Mouse (Mus musculus): ENCODE data around the gene Fbxo6.
"Not testable (repeated sequence)": the region's sequence is repeated elsewhere in the genome, so short reads cannot be mapped to it uniquely, and the experiment has no call there.

The Fbxo6 gene

DNA sequence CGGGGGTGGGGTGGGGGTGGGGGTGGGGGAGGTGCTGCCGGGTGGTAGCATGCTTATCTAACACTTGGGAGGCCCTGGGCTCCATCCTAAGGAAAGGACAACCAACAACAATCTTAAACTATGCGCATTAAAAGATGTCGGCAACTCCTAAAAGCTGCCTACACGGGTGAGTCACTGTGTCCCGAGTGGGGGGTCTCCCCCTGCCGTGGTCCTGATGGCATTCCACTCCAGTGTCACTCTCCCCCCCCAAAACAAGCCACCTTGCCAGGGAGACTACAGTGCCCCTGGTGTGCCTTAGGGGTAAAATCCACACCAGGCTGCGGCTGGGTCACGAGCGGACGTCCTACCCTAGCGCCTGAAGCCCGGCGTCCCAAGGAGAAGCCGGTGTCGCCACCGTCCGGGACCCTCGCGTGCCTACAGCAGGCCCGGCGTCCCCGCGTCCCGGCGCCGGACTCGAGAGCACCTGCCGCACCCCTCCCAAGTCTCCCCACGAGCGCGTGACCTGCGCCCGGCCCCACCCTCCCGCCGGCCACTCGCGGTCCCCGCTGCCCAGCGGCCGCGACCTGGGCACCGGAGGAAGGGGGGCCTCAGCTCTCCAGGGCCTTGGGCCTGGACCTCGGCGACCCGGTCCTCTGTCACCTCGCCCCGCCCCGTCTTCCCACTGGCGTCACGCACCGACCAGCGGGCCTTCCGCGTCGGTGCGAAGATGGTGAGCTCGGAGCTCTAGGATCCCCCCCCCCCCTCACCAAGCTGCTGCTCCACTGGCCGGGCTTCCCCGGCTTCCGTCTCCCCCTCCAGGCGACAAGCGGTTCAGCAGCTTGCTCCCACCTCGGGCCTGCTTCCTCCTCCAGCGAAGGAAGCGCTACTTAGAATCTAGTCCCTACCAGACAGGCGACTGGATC lies at the start of gene Fbxo6:
Gene Fbxo6, minus strand, starts transcription at position 874 of the 902 bp plus-strand sequence.
- DNase-seq = peak; percentile 81

DNA sequence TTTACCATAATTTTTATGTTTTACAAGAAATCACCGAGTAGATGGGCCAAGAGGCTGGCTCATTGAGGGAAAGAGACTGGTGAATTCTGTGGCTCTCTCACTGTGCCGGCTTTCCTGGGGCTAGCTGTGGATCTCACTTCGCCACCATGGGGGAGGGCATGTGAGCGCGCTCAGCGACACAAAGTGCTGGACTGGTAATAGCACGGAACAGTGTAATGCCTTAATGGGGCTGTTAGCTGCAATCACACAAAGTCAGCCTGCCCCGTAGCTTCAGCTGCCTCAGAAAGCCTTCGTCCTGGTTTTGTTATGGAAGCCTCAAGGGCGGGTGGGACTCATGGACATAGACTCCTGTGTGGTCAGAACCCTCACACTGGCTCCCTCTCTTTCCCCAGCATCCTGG lies 46.8 kb upstream of the Fbxo6 start:
- no peak for DNase-seq

GRCm38 (mm10) chr4:148194400-148194799 lies 42.5 kb upstream of the Fbxo6 start:
- no peak for DNase-seq

DNA sequence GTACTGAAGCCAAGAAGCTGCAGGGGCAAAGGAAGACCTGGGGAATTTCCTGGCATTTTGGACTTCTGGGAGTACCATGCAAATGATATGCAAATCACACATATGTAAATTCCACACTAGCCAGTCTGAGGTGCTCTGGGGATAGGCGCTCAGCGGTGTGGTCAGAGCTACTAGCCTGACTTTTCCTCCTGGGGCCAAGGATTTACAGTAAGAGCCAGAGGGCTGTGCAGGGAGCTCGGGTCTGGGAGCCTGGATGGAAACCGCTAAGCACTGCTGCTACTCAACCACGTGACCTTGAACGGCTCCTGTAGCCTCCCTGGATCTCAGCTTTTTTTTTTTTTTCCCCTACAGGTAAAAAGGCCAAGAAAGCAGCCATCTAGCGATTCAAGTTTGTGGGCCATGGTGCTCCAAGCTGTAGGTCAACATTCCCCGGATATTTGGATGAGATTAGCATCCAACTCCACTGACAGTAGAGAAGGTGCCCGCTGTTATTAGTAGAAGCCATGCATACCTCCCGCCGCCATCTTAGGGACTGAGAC lies 40.8 kb upstream of the Fbxo6 start:
- no peak for DNase-seq

DNA sequence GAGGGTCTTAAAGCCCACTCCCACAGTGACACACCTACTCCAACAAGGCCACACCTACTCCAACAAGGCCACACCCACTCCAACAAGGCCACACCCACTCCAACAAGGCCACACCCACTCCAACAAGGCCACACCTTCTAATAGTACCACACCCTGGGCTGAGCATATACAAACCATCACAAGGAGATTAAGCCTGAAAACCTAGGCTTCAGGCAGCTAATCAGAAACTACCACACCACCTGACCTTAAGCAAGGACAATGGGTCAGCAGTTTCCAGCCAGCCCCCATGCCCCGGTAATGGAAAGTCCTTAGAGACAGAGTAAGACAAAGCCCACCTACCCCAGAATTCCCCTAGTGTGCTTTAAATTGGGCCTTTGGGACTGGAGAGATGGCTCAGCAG lies 36.8 kb upstream of the Fbxo6 start:
- DNase-seq = not testable (repeated sequence)

GRCm38 (mm10) chr4:148185819-148186218 lies 33.9 kb upstream of the Fbxo6 start:
- DNase-seq = no peak

- DNase-seq = no peak
Measured at GRCm38 (mm10) chr4:148184564-148184963, 32.6 kb upstream of the Fbxo6 start.

DNA sequence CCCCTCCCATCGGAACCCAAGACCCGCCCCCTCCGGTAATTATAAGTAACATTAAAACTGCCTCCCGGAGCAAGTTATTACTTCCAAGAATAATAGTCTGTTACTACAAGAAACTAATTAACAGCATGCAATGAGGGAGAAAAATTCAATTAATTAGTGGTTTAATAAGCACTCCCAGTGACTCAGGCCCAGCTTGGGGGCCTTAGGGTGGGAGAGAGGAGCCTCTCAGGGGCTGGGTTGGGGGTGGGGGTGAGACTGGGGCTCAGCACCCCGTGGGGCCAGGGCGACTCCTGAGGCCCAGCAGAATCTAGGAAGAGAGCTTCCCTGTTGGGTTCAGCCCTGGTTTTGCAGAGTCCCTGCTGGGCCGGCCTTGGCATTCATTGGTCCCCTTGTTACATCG lies 30.4 kb upstream of the Fbxo6 start:
- no peak for DNase-seq

DNA sequence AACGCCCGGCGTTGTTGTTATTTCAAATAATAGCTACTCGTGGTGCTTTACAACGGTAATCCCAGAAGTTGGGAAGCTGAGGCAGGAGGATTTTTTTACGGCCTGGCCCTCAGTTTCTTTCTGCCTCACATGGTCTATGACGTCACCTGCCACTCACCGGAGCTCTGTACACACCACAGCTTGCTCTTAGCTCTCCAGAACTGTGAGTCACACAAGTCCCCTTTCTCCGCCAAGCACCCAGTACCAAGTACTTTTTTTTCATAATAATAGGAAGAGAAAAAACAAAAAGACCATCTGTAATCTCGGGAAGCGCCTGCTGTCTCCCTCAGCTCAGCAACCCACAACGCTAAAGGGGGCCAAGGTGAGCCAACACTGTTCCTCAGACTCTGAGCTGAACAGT lies 29.5 kb upstream of the Fbxo6 start:
- DNase-seq = no peak

GRCm38 (mm10) chr4:148177716-148178115 lies 25.8 kb upstream of the Fbxo6 start:
- no peak for DNase-seq

DNA sequence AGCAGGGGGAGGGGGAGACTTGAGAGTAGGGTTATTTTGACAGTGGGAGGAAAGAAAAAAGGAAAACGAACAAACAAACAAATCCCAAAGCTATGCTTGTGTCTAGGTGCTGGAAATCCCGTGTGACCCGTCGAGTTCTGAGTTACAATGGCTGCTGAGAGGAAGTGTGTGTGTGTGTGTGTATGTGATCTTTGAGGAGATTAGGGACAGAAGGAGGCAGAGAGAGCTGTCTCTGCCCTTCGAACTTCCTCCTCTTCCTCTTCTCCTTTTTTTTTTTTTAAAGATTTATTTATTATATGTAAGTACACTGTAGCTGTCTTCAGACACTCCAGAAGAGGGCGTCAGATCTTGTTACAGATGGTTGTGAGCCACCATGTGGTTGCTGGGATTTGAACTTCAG lies 24.7 kb upstream of the Fbxo6 start:
- not testable (repeated sequence) for DNase-seq

DNA sequence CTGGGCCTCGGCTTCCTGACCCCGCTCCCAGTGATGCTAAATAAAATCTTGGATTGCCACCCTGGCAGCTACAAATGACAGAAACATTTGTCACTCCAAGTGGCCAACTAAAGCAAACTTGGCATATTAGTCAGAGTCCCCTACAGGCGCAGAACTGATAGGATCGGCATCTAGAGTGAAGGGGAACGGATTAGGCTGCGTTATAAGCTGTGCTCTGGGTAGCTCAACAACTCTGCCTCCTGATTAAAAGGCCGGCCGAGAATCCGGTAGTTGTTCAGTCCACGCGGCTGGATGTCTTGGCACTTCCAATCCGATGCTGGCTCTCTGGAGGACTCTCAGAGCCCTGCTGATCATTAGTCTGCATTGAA lies 22.5 kb upstream of the Fbxo6 start:
- no peak for DNase-seq

DNA sequence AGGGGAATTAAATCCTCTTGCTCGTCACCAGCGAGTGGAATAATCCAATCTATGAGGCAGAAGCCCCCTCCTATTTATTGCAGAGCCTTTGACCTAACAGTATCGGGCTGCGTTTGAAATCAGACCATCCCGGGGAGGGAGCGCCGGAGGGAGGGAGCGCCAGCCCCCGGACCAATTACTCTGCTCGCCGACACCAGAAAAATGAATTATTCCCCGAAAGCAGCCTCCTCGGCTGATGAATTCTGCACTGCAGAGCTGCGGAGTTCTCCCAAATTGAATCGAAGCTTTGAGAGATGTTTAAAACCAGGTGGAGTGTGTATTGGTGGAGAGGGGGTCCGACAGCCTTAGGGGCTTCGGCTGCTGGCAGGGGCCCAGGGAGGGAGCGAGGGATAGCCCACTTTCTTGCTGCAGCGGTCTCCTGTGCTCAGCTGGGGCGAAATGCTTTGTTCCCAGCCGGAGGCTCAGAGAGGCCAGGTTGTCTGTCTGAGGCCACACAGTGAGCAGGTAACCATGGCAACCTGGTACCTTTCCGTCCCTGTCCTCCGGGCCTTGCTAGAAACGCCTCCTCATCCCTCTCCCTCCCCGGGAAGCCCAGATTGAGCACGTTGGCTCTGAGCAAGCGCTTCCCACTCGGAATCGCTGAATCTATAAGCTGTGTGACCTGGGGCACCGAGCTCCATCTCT lies 22.0 kb upstream of the Fbxo6 start:
- peak; percentile 43 for DNase-seq

DNA sequence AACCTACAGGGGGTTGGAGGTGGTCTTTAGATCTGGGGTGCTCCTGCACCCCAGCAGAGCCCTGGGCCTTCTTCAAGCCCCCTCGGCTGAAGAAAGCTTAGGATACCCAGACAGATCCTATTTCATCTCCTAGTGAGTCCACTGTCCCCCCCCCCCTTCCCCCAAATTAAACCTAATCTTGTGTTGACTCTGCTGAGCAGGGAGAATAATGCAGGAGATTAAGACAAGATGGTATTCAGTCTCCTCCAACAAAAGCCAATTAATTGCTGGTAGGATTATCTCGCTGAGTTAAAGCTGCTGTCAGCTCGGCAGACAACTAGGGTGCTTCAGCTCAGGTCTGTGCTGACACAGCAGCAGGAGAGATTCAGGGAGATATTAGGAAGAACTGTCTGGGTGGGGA lies 19.3 kb upstream of the Fbxo6 start:
- no peak for DNase-seq

- peak; percentile 67 for DNase-seq
Measured at GRCm38 (mm10) chr4:148170842-148171241, 18.9 kb upstream of the Fbxo6 start.

DNA sequence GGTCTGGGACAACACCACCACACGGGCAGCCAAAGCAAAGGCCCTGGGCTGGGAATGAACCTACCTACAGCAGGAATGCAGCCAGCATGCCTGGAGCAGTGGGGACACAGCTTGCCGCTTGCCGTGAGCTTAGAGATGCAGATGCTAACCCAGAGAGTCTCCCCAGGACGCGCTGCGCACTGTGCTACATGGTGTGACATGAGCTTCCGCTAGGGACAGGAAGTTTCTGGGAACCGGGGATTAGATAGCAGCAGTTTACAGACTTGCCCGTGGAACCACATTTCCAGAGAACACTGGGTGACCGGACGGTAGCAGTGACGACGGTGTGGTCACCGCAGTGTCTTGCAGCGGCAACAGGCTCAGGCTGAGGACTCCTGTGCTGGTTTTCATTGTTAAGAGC lies 17.6 kb upstream of the Fbxo6 start:
- no peak for DNase-seq

DNA sequence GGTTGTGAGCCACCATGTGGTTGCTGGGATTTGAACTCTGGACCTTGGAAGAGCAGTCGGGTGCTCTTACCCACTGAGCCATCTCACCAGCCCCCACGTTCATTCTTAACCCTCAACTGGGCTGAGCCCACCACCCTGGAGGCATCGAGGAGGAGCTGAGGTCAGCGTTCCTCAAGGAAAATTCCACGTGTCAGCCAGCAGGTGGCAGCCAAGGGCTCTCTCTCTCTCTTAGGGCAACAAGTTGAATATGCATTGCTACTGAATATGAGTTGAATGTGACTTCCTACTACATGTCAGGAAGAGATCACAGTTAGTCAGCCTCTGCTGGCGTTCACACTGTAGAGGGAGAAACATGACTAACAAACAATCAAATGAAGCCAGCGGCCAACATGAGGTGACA lies 16.3 kb upstream of the Fbxo6 start:
- peak; percentile 67 for DNase-seq

DNA sequence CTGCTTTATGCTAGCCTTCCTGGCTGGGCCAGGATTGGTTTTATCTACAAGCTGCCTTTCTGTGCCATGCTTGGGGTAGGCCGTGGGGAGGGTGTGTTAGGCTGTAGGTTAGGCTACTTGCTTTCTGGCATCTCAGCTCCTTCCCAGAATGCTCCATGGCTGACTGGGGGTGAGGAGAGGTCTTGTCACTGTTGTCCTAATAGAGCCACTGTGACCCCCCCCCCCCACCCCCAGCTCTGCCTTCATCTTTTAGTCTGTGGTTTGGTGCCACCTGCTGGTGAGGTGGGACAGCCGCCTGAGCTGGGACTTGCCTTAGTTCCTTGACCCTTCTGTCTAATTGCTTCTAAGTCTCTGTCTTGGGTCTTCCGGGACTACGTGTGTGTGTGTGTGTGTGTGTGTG lies 15.0 kb upstream of the Fbxo6 start:
- peak; percentile 69 for DNase-seq

DNA sequence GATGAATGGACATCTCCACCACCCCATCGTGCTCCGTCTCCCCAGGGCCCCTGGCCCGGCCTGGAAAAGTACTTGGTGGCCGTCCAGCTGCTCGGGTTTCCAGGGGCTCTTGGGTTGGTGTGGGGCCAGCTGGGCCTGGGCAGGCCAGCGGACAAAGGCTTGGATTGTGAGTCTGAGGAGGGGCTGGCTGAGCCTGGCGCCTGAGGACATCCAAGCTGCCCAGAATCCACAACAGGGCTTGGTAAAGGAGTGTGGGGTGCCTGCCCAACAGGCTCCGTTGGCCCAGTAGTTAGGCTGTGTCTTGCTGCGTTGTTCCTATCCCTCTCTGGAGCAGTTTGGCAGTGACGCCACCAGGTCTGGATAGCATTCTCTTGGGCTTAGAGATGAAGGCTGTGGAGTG lies 14.5 kb upstream of the Fbxo6 start:
- peak; percentile 45 for DNase-seq

DNA sequence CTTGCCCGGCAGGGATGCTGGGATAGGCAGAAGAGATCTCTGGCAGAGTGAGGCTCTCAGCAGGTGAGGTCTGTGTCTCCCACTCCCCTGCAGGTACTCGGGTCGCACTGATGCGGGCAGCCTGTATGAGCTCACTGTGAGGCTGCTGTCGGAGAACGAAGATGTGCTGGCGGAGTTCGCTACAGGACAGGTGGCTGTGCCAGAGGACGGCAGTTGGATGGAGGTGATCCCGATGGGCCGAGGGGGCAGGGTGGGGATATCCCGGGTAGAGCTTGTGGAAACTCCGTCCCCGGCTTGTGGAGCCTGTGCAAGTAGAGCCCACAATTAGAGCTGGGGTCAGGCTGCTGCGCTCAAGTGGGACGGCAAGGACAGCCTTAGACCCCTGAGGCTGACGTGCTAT lies 13.6 kb upstream of the Fbxo6 start:
- DNase-seq = peak; percentile 24

DNA sequence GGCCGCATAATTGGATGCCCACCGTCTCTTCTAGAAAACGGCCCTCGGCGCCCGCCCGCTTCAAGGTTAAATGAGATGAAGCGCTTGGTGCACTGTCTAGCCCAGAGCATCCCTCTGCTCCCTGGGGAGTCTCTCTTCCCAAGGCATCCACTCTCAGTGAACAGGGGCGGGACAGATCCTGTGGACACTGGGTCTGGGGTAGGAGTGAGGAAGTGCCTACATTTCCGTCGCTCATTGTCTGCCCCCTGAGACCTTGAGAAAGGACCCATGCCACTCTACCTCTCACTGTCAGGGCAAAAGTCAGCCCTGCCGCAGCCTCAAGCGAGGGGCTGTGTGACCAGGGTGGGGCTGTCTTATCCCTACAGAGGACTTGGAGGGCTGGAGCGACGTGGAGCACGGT lies 12.5 kb upstream of the Fbxo6 start:
- DNase-seq = no peak

DNA sequence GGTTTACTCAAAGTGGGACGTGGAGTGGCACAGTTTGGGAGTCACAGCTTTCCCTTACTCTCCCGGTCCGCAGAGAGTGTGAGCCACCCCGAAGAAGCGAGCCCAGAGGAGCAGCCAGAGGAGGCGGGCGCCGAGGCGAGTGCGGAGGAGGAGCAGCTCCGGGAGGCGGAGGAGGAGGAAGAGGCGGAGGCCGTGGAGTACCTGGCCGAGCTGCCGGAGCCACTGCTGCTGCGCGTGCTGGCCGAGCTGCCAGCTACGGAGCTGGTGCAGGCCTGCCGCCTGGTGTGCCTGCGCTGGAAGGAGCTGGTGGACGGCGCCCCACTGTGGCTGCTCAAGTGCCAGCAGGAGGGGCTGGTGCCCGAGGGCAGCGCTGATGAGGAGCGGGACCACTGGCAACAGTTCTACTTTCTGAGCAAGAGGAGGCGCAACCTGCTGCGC lies 12.1 kb upstream of the Fbxo6 start:
- DNase-seq = peak; percentile 53

DNA sequence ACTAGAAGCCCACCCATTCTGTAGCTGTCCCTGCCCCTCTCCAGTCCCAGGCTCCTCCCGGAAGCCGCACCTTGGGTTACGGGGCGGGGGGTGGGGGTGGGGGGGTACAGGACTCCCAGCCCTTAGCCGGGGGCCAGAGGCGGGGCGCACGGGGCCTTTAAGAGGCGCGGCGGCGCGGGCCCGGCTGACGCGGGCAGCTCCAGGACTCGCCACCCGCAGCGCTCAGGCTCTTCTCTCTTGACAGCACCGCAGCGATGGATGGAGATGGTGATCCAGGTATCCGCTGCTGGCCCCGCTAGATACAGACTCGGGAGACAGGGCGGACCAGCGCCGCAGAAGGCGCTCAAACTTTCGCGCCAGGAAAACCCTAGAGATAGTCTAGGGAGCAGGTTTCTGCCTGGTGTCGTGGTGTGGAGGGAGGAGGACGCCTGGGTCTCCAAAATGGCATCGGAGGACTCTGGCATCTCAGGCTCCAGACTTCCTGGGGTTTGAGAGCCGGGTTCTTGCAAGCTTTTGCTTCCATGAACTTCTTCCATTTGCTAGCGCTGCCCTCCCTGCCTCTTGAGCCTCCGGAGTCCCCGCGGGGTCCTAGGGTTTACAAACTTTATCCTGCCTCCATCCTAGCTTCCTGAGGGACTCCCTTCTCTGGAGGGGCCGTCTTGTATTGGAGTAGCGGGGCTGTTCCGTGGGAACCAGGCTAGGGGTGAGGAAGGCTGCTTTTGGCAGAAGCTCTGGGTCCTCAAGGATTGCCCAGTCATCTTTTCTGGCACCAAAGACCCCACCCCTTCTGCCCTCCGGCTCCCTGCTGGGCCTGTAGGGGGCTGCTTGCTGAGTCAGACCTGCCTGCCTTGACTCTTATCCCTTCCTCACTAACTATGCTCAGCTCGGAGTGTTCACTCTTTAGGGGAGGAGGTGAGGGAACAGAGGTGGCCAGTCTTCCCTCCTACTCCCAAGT lies 8.8 kb upstream of the Fbxo6 start, which contains the start of the genes Fbxo44 and Fbxo2:
Gene Fbxo44, minus strand, starts transcription at position 47 of the 955 bp plus-strand sequence.
Gene Fbxo2, plus strand, starts transcription at position 186 of the 955 bp plus-strand sequence.
- peak; percentile 72 for DNase-seq

All from cerebellum, adult 8-10 months (tissue).